Mouse (Mus musculus) testis, postnatal 10 days (tissue): Measurements from ENCODE around the gene Ank3.

Source experiments
- DNase-seq: peaks from one replicate; pipeline ENCODE4 v3.0.0; 2021; ENCODE audit warnings: low spot score

Ank3 gene

DNA sequence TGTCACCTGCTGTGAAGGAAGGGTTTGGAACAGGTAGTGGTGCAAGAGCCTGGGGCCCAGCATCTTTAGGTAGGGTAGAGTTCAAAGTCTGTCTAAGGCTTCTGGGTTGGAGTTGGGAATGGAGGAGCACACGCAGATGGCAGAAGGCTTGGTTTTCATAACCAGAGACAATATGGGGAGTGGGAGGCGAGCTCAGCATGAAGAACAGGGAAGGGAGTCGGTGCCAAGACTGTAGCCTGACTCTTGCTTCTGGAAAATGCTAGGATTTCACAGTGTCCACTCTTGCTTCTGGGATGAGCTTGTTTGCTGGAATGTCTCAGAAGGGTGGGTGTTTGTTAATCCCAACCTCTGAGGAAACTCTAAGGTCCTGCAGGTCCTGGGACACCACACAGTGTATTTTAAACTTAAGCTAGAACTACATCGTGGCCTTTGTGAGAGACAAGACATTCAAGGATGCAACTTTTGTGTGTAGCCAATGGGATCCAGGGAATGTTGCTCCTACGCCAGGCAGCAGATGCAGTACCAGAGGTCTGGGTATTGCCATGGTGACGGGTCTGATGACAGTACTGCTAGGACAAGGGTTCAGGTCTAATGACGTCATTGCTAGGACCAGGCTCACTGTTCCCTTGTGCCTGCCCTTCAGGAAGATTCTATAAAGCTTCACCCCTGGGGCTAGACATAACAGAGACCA is 222.3 kb downstream of the Ank3 start:
- no peak for DNase-seq

DNA sequence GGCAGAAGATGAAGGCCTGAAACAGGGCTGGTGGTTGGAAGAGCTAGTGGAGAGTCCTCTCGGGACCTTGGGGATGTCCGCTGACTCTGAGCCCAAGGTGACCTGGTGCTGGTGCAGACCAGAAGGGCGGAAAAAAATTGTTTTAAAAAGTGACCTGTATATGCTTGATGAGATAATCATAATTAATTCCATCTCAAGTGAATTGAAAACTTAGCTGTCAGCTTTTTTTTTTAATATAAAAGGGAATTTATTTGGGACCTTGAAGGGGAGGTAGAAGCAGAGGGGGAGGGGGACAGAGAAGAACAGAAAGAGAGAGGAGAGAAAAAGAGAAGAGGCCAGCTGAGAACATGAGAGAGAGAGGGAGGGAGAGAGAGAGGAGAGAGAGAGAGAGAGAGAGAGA is 229.2 kb downstream of the Ank3 start:
- no peak for DNase-seq

DNA sequence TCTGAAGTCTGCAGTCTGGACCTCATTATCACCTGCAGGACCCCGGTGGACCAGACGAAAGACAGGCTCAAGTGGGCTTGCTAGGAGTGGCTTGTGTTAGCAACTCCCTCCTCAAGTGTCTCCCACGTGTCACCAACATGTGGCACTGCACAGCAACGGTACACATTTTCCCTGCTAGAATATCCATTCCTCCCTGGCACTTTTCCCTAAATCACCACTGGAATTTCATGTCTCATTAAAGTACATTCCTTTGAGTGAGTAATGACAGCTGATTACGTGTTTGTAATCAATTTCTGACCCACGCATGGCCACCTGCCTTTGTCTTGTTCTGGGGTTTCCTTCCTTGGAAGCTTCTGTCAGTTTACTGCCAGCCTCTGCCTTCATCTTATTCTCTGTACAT is 230.2 kb downstream of the Ank3 start:
- DNase-seq = no peak

DNA sequence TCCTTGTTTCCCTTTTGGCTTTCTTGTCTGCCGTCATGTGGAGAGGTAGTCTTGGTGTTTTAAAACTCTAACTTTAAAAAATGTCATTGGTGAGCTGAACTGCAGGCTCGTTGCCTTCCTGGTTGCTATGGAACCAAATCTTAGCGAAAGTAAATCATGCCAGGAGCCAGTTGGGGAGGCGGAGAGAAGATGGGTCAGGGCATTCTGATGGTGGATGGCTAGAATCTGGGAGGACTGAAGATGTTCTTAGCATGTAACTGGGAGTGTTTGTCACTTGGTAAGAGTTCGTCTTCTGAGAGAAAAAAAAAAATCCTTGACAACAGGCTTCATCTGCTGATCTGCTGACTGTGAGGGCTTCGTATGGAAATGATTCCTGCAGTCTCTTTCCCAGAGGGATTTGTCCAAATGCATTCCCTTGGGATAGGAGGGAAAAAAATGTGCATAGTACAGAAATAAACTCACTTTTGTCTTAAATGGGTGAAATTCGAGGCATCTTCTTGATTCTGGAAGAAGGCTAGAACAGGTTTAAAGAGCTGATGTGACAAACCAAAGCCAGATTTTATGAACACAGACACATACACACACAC is 232.3 kb downstream of the Ank3 start:
- DNase-seq = no peak

DNA sequence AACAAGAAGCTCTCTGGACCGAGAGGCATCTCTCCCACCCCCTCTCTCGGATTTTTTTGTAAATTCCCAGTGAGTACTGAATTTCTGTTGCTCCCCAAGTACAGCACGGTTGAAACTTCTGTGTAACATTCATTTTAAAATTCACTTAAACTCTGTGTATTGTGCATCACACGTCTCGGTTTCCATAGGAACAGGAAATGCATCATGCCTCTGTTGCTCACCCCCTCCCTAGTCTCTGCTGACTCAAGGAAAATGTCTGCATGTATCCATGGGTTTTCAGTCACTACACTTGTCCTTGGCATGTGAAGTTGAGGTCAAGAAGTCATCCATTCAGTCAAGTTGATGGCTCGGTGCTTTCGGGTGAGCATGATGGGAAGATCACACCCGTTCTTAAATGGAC is 234.3 kb downstream of the Ank3 start:
- no peak for DNase-seq

DNA sequence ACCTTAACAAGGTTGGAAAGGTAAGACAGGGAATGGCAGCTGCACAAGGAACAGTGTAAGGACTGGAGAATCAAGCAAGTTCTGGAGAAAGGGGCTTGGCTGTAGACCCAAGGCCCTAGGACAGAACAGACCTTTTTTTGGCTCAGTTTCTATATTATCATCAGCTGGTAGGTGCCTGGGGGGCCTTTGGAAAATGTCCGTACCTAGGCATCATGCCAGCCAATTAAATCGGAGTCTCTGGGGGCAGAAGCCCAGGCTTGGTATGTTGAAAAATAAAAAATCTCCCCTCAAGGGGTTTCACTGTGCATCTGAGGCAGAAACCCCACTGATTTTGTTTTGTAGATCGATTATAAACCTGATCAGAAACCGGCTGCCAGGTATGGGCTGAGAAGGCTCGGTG is 236.3 kb downstream of the Ank3 start:
- no peak for DNase-seq

DNA sequence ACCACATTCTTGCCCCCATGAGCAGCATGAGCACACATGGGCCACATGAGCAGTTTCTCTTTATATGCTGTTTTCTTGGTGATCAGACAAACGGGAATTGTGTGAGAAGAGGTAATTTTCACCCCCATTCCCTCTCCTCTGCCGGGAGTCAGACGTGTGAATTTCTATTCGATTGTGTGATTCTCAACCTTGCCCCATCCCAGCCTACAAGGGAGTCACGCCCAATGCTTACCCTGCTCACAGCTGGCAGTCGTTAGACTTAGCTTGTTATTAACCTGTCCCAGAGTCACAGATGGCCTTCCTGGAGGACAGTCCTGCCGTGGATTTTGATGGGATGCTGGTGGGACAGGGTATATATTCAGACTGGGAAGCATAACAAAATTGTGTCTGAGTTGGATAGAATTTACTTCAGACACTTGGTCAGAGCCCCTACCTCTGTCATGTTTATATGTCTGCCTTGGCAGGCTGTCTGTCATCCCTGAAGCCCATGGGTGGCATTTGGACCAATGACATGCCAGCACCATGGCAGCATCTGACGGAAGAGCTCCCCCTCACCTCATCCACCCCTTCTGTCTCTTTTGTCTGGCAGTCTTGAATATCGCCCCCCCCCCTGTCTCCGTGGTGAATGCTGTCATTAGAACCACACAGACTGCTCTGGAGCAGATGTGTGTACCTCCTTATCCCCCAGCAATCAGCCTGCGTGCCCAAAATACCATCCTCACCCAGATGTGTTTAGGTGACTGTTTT is 237.5 kb downstream of the Ank3 start:
- peak; percentile 25 for DNase-seq

DNA sequence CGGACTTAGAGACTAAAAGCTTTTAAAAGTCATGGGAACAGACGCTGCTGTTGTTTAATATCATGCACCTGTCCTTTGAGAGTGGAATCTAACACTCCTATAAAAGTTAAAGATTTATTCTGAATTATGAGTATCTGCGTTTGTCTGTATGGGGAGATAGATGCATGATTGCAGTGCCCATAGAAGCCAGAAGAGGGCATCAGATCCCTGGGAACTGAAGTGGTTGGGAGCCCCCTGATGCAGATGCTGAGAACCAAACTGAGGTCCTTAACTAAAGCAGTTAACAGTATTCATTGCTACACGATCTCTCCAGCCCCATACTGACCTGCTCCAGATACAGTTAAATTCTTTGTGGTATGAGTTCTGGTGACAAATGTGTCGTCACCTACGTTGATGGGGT is 240.6 kb downstream of the Ank3 start:
- DNase-seq = peak; percentile 30

DNA sequence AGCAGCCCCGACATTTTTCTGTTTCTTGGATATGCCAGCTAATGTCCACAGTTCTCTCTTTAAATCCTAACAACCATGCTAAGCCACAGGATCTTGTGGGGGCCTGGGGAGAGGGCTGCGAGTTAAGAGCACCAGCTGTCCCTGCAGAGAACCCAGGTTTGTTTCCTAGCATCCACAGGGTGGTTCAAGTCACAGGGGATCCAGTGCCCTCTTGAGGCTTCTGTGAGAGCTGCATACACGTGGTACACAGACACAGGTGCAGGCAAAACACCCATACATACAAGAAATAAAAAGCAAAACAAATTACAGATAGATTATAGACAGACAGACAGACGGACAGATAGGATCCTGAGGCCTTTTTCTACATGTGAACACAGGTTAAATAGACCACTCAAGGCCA is 242.0 kb downstream of the Ank3 start:
- peak; percentile 24 for DNase-seq

DNA sequence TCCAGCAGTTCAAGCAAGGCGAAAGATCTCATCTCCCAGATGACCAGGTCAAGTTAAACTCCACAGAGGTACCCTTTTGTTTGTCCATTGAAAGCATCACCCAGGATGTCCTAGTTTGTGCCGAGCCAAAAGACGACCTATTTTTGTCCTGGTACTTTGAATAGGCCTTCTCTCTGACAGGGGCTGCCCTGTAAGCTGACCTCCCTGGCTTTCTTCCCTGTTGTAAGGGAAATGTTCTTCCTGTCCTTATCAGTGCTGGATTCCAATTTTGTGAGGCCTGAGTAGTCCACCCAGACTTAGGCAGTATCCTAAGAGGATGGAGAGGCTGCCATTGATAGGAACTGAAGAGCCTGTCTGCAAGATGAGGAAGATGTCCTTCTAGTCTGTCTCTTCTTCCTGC is 244.9 kb downstream of the Ank3 start:
- DNase-seq = peak; percentile 35

DNA sequence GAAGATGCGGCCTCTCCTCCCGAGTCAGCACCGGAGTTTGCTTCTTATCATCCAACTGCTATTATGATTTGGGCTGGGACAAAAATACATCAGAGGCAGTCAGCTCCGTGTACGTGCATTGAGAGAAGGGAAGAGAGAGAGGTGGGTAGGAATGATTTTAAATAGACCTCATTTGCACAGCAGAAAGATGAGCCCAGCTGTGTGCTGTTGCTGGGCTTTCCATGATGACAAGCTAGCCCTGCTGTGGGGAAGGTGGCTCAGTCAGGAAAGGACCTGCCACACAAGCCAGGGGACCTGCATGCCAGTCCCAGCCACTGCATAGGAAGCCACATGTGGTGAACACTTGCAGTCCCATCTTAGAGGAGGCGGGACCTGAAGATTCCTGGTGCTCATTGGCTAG is 245.4 kb downstream of the Ank3 start:
- peak; percentile 32 for DNase-seq

DNA sequence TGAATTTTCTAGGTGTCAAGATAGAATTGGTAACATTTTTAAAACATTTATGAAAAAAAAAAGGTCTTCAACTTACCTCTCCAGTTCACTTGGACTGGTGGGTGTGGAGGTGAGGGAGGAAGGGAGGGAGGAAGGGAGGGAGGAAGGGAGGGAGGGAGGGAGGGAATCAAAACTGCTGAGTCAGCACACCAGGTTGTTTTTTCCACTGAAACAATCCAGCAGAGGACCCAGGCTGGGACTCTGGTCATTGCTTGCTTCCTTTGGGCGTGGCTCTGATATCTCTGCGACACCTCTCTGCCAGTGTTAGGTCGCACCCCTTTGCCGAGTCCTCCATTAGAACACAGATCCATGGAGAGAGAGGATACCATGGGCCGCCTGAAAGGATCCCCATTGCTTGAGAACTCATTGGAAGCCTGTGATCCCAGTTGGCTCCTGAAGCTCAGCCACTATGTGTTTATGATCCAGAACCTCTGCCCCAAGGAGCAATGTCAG is 246.8 kb downstream of the Ank3 start:
- DNase-seq = peak; percentile 26

DNA sequence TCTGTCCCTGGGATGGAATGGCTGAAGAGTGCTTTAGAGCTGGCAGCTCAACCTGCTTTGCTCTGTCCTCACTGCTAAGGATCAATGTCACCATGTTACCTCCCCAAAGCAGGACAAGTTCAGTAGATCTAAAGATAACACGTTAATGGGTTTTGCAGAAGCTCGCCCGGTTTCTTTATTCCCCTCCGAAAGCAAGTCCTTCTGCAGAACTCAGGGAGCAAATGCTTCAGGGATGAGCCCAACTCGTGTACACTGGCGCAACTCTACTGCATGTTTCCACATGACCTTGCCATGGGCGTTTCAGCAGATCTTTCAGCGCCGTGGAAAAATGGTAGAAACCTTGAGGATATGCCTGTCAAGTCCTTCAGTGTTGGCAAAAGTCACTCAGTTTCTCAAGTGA is 247.4 kb downstream of the Ank3 start:
- DNase-seq = peak; percentile 24

DNA sequence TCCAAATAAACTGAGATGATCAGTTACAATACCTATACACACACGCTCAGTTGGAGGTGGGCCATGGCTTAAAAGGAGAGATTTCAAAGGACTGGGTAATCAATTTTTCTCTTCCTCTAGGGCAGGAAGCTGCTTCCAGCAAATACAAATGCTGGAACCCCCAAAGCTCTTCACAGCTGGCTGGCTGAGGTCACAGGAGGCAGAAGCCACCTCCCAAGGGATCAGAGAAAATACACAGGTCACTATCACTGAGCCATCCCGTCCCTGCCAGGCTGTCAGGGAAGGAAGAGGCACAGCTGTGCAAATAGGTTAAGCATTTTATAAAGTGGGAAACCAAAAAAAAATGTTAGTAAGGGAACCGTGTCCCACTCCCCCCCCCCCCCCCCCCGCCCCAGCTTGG is 251.5 kb downstream of the Ank3 start:
- DNase-seq = no peak

DNA sequence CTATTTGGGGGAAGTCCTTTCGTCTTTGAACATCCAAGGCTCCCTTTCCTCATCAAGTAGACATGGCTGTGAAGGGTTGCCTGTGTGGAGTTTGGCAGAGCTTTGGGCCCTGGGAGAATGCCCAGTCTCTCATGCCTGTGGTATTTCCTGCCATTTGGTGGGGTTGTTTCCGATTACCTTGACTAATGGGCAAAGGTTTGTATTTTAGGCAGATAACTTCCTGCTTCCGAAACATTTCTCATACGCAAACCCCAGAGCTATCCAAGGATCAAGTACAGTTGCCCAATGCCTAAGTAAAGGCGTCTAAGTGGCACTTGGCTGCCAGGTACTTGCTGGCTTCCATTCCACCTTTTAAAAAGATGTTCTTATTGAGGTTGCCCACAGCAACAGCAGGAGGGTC is 254.1 kb downstream of the Ank3 start:
- DNase-seq = no peak

DNA sequence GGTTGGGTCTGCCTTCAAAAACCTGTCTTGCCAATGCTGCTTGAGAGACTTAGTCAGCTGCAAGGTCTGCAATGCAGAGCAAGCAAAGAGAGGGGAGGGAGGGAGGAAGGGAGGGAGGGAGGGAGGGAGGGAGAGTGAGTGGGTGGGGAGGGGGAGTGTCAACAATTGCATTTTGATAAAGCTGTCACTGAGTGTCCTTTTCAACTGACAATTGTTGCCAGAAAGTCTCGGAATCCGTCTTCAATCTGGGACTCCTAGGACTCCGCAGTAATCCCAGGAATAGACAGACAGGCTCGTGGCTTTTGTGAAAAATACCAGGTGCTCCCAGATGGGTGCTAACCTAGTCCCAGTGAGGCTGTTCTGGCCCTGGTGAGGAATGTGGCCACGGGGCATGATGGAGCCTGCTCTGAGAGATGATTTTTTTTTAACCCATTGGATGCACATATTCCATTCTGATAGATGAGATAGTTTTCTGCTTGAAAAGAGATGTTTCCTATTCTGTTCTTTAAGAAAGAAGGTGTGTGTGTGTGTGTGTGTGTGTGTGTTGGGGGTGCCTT is 254.6 kb downstream of the Ank3 start:
- DNase-seq = no peak

DNA sequence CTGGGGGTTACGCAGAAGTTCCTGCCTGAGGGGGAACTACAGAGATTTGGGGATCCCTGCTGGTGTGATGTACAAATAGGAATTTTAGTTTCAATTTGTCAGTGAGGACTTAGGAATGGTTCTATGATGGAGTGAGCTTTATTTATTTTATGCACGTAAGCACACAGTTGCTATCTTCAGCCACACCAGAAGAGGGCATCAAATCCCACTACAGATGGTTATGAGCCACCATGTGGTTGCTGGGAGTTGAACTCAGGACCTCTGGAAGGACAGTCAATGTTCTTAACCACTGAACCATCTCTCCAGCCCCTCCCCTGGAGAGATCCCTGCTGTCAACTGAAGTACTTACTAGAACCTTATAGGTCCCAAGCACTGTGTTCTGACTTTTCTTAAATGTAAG is 255.6 kb downstream of the Ank3 start:
- DNase-seq = no peak

DNA sequence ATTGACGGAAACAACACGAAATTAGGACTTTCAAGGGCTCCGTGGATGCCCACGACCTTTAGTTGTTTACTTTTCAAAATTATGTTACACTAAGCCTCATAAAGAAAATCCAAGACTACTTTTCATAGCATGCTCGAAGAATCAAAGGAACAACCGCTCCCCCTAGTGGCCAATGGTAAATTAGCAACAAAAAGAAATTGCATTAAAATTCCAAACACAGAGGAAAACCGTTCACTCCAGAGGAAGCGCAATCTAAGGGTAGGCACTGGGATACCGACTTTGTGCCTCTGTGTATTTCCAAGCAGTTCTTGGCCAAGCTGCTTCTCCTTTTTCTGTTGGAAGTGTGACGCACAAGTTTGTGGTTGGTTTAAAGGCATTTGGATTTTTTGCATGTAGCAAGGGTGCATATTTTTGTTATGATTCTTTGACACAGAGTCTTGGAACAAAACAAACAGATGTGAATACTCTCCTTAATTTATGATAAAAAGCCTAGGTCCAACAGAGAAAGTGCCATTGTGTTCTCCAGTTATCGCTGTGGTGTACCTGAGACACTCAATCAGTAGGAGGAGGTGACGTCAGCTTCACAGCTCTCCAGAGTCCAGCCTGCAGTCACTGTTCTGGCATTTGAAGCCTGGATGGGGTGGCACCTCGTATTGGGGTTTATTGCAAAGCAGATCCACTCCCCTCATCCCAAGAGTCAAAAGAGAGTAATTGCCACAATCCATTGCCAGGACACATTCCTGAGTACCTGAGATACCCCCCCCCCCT is 256.5 kb downstream of the Ank3 start:
- peak; percentile 57 for DNase-seq

DNA sequence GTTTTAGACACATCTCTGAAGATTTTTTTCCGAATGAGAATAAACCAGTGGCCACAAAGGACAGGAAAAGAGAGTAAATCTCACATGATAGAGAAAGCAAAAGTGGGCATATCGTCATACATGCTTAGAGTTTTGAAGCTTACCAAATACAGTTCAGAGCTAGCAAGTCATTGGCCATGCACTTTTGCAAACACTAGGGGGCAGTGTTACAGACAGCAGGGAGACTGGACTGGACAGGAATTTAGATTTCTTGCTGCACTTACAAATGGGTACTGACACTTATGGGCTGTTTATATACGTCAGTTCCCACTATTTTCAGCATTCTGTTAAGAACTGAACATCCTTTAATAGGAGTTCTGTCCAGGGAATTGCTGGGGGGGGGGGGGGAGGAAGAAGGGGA is 257.7 kb downstream of the Ank3 start:
- DNase-seq = peak; percentile 55

DNA sequence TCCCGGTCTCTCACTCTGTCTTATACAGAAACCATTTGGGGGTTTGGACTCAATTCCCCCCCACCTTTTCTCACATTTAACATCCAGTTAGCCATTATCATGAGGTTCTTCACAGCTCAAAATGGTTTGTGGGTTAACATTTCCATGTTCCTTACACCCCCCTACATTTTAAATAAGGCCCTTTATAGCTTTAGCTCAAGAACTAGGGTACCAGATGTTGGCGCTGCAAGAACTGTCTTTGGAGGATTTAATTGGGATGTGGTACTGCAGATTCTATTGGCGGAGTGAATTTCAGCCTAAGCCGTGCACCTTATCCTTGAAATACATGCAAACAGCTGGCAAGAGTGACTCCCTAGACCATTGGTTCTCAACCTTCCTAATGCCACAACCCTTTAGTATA is 261.2 kb downstream of the Ank3 start:
- no peak for DNase-seq

DNA sequence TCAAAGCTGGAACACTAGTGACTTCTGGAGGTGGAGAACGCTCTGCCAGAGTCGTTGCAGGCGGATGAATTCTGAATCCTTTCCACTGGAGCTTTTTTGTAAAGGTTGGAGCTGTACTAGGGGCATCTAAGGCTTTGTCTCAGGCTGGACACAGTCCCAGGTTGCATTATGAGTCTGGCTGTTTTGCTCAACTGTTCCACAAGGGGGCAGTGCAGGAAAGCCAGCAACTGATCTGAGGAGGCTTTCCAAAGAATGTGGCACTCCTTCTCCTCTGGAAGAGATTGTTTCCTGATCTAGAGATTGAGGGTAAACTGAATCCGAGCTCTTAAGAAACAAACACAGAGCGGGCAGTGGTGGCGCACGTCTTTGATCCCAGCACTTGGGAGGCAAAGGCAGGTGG is 263.8 kb downstream of the Ank3 start:
- peak; percentile 83 for DNase-seq

DNA sequence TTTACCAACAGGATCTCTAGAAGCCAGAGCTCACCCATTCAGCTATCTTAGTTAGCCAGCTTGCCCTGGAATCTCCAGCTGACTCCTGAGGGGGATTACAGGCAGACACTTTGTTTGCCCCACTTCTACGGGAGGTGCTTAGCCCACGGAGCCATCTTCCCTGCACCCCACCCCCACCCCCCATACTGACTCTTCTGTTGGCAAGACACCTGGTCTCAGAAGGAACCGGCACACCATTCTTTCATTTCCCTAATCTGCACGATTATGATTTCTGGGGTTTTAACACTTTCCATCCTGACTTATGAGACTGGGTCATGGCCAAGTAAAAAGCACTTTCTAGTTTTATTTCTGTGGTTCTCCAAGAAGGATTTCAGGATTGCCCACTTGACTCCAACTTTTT is 268.9 kb downstream of the Ank3 start:
- no peak for DNase-seq
